Mouse (Mus musculus): ENCODE data around the gene Hist2h2ab. TPM values are rescaled to one million over a fixed set of nuclear protein-coding genes. Genes with fewer than 3 reads are reported as not detected.

The Hist2h2ab gene
- total RNA-seq, 2 experiments from 2014 or later, result 10.0 to 11.1 TPM

Small RNAs within 50 kb of the gene (microRNA-seq; reads per million reads assigned to microRNA genes)
- gene Gm44492 (not detected), gene Gm47311 (not detected), gene Gm47313 (not detected)

Other genes starting within 250 kb of the Hist2h2ab start
- 10 to 100 TPM; 80.1 to 93.9 TPM for gene Plekho1, start 223.9 kb upstream of the Hist2h2ab start, total RNA-seq (2021)
- gene Vps45, start 161.4 kb upstream of the Hist2h2ab start, total RNA-seq (2021), result 10 to 100 TPM; 40.5 to 42.1 TPM
- gene Otud7b, start 115.3 kb upstream of the Hist2h2ab start, total RNA-seq (2021), result 10 to 100 TPM; 28.8 to 32.0 TPM
- 1 to 10 TPM; 5.7 to 6.7 TPM for gene Mtmr11, start 57.9 kb upstream of the Hist2h2ab start, total RNA-seq (2021)
- 10 to 100 TPM; 40.7 to 42.9 TPM for gene Sf3b4, start 47.5 kb upstream of the Hist2h2ab start, total RNA-seq (2021)
- 100 to 1,000 TPM; 399 to 446 TPM for gene Sv2a, start 38.7 kb upstream of the Hist2h2ab start, total RNA-seq (2021)
- gene Bola1, start 156 bp upstream of the Hist2h2ab start, total RNA-seq (2021), result 10 to 100 TPM; 13.3 to 19.4 TPM
- gene Hist2h2ac, start 1.0 kb downstream of the Hist2h2ab start, total RNA-seq (2021), result 10 to 100 TPM; 24.2 to 27.9 TPM
- gene Hist2h2be, start 1.3 kb downstream of the Hist2h2ab start, total RNA-seq (2021), result 1 to 10 TPM; 4.8 to 5.1 TPM
- gene Hist2h3c2, start 19.3 kb downstream of the Hist2h2ab start, total RNA-seq (2021), result 1 to 10 TPM; 5.9 to 6.1 TPM
- 100 to 1,000 TPM; 204 to 210 TPM for gene Hist2h2aa2, start 20.4 kb downstream of the Hist2h2ab start, total RNA-seq (2021)
- 10 to 100 TPM in 1 of 2 experiments, 1 to 10 TPM in 1; 6.3 to 10.1 TPM for gene Hist2h2aa1, start 25.6 kb downstream of the Hist2h2ab start, total RNA-seq (2021)
- gene Hist2h3c1, start 26.8 kb downstream of the Hist2h2ab start, total RNA-seq (2021), result not detected
- 10 to 100 TPM; 27.9 to 34.6 TPM for gene Hist2h4, start 43.4 kb downstream of the Hist2h2ab start, total RNA-seq (2021)
- gene Hist2h3b, start 48.8 kb downstream of the Hist2h2ab start, total RNA-seq (2021), result 10 to 100 TPM; 60.7 to 62.3 TPM
- gene Hist2h2bb, start 49.9 kb downstream of the Hist2h2ab start, total RNA-seq (2021), result 100 to 1,000 TPM; 148 to 154 TPM
- 1 to 10 TPM; 2.1 to 2.2 TPM for gene Fcgr1, start 74.1 kb downstream of the Hist2h2ab start, total RNA-seq (2021)
- not detected for gene BC107364, start 232.4 kb downstream of the Hist2h2ab start, total RNA-seq (2021)